Mouse (Mus musculus) megakaryocyte, embryonic 14.5 days (primary cell): ENCODE measurements at regions not wholly inside any gene's neighbourhood (a gene's known extent, or its start where the extent isn't known, plus 50 kb on each side); places are given as distances from the start of the nearest gene placed in this dataset.

Experiments used
- FLI1 ChIP-seq: IDR thresholded peaks from 2 replicates; pipeline ENCODE4 v1.6.1; 2012; ENCODE audit warnings: low read length, inconsistent platforms, mixed read lengths
- GATA1 ChIP-seq: IDR thresholded peaks from 3 replicates; pipeline ENCODE4 v1.6.1; 2012; ENCODE audit warnings: mixed read lengths, low read length, inconsistent platforms, borderline replicate concordance

DNA sequence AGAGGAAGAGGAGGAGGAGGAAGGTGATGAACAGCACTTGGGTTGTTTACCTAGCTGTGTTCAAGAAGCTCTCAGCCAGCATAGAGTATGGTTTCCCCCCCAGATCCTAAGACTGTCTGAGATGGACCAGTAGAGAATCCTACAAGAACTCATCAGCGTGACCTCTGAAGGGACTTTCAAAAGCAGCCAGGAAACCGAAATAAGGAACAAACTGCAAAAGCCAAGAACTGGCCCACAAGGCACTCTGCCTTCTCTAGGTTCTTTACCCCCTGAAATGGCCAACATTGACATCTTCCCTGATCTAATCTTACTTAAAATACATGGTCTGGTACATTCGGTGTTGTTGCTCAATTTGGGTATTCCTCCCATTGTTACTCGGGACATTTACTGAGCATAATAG, 118.1 kb upstream of the Rreb1 start:
- TF ChIP-seq GATA1 (no peak), FLI1 (no peak)
